Mouse (Mus musculus) limb, embryonic 10.5 days (tissue): Measurements from ENCODE around the gene Slc44a3. TPM values are rescaled to one million over a fixed set of nuclear protein-coding genes. Genes with fewer than 3 reads are reported as not detected.

Experiments used
- DNase-seq: peaks from one replicate; pipeline ENCODE4 v3.0.0-alpha.2; 2017; ENCODE audit warnings: low spot score
- H3K27ac ChIP-seq: fragments of 300-500 bp; sonication (generic); 2 replicates; pipeline ENCODE4 v1.5.1; 2016; ENCODE audit warnings: mild to moderate bottlenecking
- H3K27me3 ChIP-seq: fragments of 300-500 bp; sonication (generic); 2 replicates; pipeline ENCODE4 v1.6.1; 2016; ENCODE audit warnings: low read depth, mild to moderate bottlenecking; ENCODE audit not compliant: poor library complexity, severe bottlenecking
- H3K36me3 ChIP-seq: fragments of 300-500 bp; sonication (generic); 2 replicates; pipeline ENCODE4 v1.6.1; 2016; ENCODE audit warnings: mild to moderate bottlenecking, moderate library complexity
- H3K4me1 ChIP-seq: fragments of 300-500 bp; sonication (generic); 2 replicates; pipeline ENCODE4 v1.6.1; 2016
- H3K4me3 ChIP-seq: fragments of 300-500 bp; sonication (generic); 2 replicates; pipeline ENCODE4 v1.5.1; 2016; ENCODE audit warnings: mild to moderate bottlenecking, moderate library complexity
- H3K9me3 ChIP-seq: fragments of 300-500 bp; sonication (generic); replicated peaks from 2 replicates; pipeline ENCODE4 v1.6.1; 2016; ENCODE audit warnings: mild to moderate bottlenecking
- WGBS: fragments of 180-500 bp; shearing (Covaris S2); methylation state at CpG from one replicate; pipeline ENCODE4 v1.1.7; 2016; 5-methylcytosine and 5-hydroxymethylcytosine counted together
- polyA plus RNA-seq: library from polyadenylated mRNA; unstranded; fragments of >200 nt; fragmentation: Nextera tagmentation; extraction: Ambion mirVana; gene quantifications from 2 replicates; pipeline ENCODE4 v1.2.1, GENCODE M21; 2016

Slc44a3 gene
- polyA plus RNA-seq, 1 experiment from 2014 or later, result 0.53 TPM

DNA sequence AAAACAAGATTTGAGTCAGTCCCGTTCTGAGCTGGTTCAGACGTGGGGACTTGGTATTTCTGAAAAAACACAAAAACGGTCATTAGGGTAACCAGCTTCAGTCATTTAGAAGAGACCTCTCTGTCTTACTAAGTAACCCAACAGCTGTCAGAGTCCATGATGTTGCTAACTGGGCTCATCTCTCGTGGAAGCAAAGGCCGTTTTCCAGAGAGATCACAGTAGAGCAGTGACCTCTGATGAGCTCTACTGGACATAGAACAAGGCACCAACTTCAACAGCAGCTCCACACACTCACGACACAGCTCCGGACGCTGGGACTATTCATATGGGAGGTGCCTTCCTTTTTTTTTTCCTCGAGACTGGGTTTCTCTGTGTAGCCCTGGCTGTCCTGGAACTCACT is 35.7 kb upstream of the Slc44a3 start:
- no peak overlapping the region for H3K4me3 ChIP-seq
- no peak overlapping the region for H3K27ac ChIP-seq
- 91% methylated on average over 9 of the region's 9 CpGs for WGBS
- no peaks in the 10 kb centered on the region for H3K36me3 ChIP-seq
- H3K9me3 ChIP-seq, result no peaks in the 10 kb centered on the region
- H3K4me1 ChIP-seq, result no peaks in the 10 kb centered on the region; the same call in 1 of the 2 replicates
- 0 out of 2 replicates have a peak, but pooled peaks cover 2% of the 10 kb centered on the region for H3K27me3 ChIP-seq
- no peak for DNase-seq

- no peak overlapping the region for H3K4me3 ChIP-seq
- no peaks in the 10 kb centered on the region for H3K36me3 ChIP-seq
- H3K4me1 ChIP-seq, result no peaks in the 10 kb centered on the region; the same call in 1 of the 2 replicates
- H3K27me3 ChIP-seq, result 0 out of 2 replicates have a peak, but pooled peaks cover 2% of the 10 kb centered on the region
- H3K27ac ChIP-seq, result no peak overlapping the region
- 91% methylated on average over 2 of the region's 2 CpGs for WGBS
- no peak for DNase-seq
- H3K9me3 ChIP-seq, result no peaks in the 10 kb centered on the region
Observed at GRCm38 (mm10) chr3:121567337-121567900, 35.2 kb upstream of the Slc44a3 start.

- no peak for DNase-seq
Observed at GRCm38 (mm10) chr3:121566901-121567300, 34.7 kb upstream of the Slc44a3 start.

GRCm38 (mm10) chr3:121561803-121562202 is 29.6 kb upstream of the Slc44a3 start:
- Histone ChIP-seq H3K4me3 (no peak overlapping the region), H3K27me3 (0 out of 2 replicates have a peak, but pooled peaks cover 2% of the 10 kb centered on the region), H3K27ac (no peak overlapping the region), H3K4me1 (no peaks in the 10 kb centered on the region), H3K36me3 (no peaks in the 10 kb centered on the region), H3K9me3 (no peaks in the 10 kb centered on the region)
- no peak for DNase-seq
- WGBS, result 91% methylated on average over 3 of the region's 3 CpGs

More at GRCm38 (mm10) chr3:121566901-121567300, 34.7 kb upstream of the Slc44a3 start:
- Histone ChIP-seq H3K36me3 (no peaks in the 10 kb centered on the region), H3K27me3 (0 out of 2 replicates have a peak, but pooled peaks cover 2% of the 10 kb centered on the region), H3K4me1 (no peaks in the 10 kb centered on the region; the same call in 1 of the 2 replicates), H3K9me3 (no peaks in the 10 kb centered on the region), H3K27ac (no peak overlapping the region), H3K4me3 (no peak overlapping the region)
- WGBS, result 94% methylated on average over 4 of the region's 4 CpGs

DNA sequence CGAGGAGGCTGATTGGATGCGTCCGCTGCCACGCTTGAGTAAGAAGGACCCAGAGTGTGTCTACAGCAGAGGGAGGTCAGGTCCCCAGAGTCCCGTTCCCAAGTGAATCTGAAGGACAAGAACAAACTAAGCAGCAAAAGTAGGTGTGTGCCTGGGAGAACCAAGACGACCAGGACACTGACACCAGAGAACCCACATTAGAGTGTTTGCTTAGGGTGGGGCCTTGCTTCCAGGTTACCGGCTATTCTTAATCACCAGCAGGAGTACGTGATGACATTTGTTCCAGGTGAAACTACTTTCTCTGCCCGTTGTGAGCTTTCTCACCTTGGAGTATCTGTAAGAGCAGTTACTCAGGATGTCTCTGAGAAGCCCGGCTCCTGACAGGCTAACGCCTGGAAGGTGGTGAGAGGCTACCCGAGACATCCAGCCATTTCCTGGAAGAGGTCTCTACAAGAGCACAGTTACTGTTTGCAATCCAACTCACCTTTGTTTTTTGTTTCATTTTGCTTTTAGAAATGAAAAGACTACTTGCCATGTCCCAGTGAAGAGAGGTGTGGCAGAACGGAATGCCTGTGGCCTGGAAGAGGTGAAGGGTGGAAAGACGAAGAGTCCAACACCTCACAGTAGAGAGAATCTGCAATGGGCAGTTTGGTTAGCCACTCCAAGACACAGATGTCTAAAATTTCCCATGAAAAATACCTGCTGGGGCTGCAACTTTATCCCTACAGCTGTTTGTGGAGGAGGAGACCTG is 28.1 kb upstream of the Slc44a3 start:
- no peak for DNase-seq
- WGBS, result 86% methylated on average over 14 of the region's 14 CpGs
- Histone ChIP-seq H3K27ac (no peak overlapping the region), H3K4me3 (no peak overlapping the region), H3K4me1 (no peaks in the 10 kb centered on the region), H3K9me3 (no peaks in the 10 kb centered on the region), H3K36me3 (no peaks in the 10 kb centered on the region), H3K27me3 (0 out of 2 replicates have a peak, but pooled peaks cover 2% of the 10 kb centered on the region)

DNA sequence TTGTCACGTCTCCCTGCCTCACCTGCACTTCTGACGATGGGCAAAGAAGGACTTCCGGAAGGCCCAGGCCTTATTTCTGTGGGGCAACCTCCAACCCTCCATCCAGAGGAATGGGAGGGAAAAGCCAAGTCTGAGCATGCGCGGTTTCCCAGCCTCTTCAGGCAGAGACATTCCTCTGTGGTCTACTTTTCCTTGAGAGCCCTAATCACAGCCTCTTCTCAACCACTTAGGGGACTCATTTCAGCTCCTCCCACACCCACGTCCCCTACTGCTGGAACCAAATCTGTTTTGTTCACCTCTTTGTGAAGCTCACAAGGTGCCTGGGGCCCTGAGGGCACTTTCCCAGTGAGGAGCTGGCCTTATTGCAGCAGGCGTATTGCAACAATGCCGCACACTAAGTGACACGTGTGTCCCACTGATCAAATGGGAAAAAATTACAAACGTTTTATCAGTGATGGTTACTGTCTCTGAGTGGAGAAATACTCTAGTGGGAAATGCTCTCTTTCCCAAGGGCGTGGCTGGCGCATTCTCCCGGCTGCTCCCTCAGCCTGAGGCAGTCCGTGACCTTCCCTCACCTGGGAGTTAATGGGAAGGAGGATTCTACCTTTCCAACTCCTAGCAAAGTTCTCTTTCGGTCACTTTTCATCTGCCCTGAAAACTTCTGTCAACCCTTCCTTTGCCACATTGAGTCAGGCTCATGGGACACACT is 27.4 kb upstream of the Slc44a3 start:
- H3K4me3 ChIP-seq, result no peak overlapping the region
- 0 out of 2 replicates have a peak, but pooled peaks cover 2% of the 10 kb centered on the region for H3K27me3 ChIP-seq
- no peaks in the 10 kb centered on the region for H3K4me1 ChIP-seq
- no peak for DNase-seq
- H3K9me3 ChIP-seq, result no peaks in the 10 kb centered on the region
- no peak overlapping the region for H3K27ac ChIP-seq
- 84% methylated on average over 15 of the region's 15 CpGs for WGBS
- no peaks in the 10 kb centered on the region for H3K36me3 ChIP-seq

DNA sequence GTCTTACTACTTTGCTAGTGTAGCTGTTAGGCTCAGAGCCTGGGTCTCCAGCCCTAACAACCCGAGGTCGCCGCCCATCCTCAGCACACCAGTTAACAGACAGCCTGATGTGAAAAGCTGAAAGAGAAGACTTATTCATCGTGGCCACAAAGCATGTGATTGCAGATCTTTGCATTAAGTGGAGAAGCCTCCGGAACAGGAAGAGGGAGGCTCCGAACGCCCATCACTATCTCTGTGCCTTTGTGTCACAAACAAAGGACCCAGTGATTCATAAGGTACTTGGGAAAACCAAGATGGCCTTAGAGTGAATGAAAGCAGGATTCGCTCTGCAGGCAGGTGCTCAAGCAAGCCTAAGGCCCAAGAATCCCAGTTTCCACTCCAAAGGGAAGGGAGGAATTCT is 26.7 kb upstream of the Slc44a3 start:
- Histone ChIP-seq H3K4me3 (no peak overlapping the region), H3K27me3 (0 out of 2 replicates have a peak, but pooled peaks cover 2% of the 10 kb centered on the region), H3K36me3 (no peaks in the 10 kb centered on the region), H3K27ac (no peak overlapping the region), H3K4me1 (no peaks in the 10 kb centered on the region), H3K9me3 (no peaks in the 10 kb centered on the region)
- DNase-seq, result no peak
- 91% methylated on average over 8 of the region's 8 CpGs for WGBS

- WGBS, result 87% methylated on average over 7 of the region's 7 CpGs
- DNase-seq, result no peak
- Histone ChIP-seq H3K4me1 (no peaks in the 10 kb centered on the region; the same call in 1 of the 2 replicates), H3K4me3 (no peak overlapping the region), H3K27me3 (no peaks in the 10 kb centered on the region), H3K9me3 (no peaks in the 10 kb centered on the region), H3K36me3 (no peaks in the 10 kb centered on the region), H3K27ac (no peak overlapping the region)
Observed at GRCm38 (mm10) chr3:121556304-121556703, 24.1 kb upstream of the Slc44a3 start.

DNA sequence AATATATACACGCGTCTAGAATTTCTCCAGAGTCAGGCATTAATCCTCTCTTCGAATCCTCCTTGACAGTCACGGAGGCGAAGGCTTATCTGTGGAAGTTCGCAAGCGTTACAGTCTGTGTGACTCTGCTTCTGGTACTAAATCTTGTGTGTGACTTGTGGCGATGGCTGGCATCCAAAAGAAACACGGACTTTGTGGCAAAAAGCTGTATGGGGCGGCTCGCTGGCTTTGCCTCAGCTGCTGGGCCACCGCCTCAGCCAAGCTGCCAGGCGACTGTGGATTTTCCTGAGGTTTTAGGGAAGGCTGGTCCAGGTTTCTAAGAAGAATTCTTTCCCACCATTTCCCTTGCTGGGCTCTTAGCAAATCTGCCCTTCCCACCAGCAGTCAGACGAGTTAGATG is 21.1 kb upstream of the Slc44a3 start:
- H3K36me3 ChIP-seq, result no peaks in the 10 kb centered on the region
- WGBS, result 85% methylated on average over 14 of the region's 14 CpGs
- no peak for DNase-seq
- no peak overlapping the region for H3K27ac ChIP-seq
- no peaks in the 10 kb centered on the region for H3K9me3 ChIP-seq
- H3K4me3 ChIP-seq, result no peak overlapping the region
- no peaks in the 10 kb centered on the region; the same call in 1 of the 2 replicates for H3K4me1 ChIP-seq
- no peaks in the 10 kb centered on the region for H3K27me3 ChIP-seq

- Histone ChIP-seq H3K4me1 (no peaks in the 10 kb centered on the region; the same call in 1 of the 2 replicates), H3K27ac (no peak overlapping the region), H3K27me3 (no peaks in the 10 kb centered on the region), H3K9me3 (no peaks in the 10 kb centered on the region), H3K4me3 (no peak overlapping the region), H3K36me3 (no peaks in the 10 kb centered on the region)
- 68% methylated on average over 11 of the region's 11 CpGs for WGBS
- DNase-seq, result no peak
Observed at GRCm38 (mm10) chr3:121552723-121553122, 20.5 kb upstream of the Slc44a3 start.

- no peaks in the 10 kb centered on the region; the same call in none of the 2 replicates for H3K4me1 ChIP-seq
- no peaks in the 10 kb centered on the region for H3K9me3 ChIP-seq
- 4% methylated on average over 1 of the region's 1 CpGs for WGBS
- no peaks in the 10 kb centered on the region for H3K27me3 ChIP-seq
- DNase-seq, result peak; percentile 77
- no peaks in the 10 kb centered on the region for H3K36me3 ChIP-seq
- no peak overlapping the region for H3K4me3 ChIP-seq
- H3K27ac ChIP-seq, result no peak overlapping the region
Observed at GRCm38 (mm10) chr3:121550370-121550769, 18.2 kb upstream of the Slc44a3 start.

GRCm38 (mm10) chr3:121547851-121548624 is 15.8 kb upstream of the Slc44a3 start:
- Histone ChIP-seq H3K27me3 (no peaks in the 10 kb centered on the region), H3K4me1 (no peaks in the 10 kb centered on the region; the same call in none of the 2 replicates), H3K27ac (no peak overlapping the region), H3K36me3 (no peaks in the 10 kb centered on the region), H3K4me3 (no peak overlapping the region), H3K9me3 (no peaks in the 10 kb centered on the region)
- no peak for DNase-seq
- 80% methylated on average over 15 of the region's 15 CpGs for WGBS
